Mouse (Mus musculus) thymus, postnatal 0 days (tissue): Measurements from ENCODE around the gene Atxn1. TPM values are rescaled to one million over a fixed set of nuclear protein-coding genes. Genes with fewer than 3 reads are reported as not detected.

ENCODE experiments used
- DNase-seq: peaks from one replicate; pipeline ENCODE4 v3.0.0-alpha.2; 2015; ENCODE audit warnings: low spot score
- polyA plus RNA-seq: library from polyadenylated mRNA; unstranded; fragments of >200 nt; fragmentation: Nextera tagmentation; extraction: Ambion mirVana; gene quantifications from 2 replicates; pipeline ENCODE4 v1.2.1, GENCODE M21; 2015

Gene Atxn1
- polyA plus RNA-seq, 1 experiment from 2014 or later = 6.3 TPM

DNA sequence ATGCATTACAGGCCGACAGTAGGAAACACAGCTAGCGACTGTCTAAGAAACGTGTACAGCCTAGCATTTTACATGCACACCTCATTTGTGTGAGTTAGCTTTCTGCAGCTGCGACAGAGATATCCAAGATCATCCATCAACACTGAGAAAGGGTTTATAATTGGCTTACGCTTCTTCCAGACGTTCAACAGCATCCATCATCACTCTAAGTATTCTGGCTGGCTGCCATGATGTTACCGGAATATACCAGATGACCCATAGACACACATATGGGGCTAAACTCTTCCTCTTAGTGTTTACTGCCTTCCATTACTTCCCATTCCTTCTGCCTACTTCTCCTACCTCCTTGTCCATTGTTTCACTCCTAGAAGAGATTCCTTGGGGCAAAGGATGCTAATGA is 369.4 kb downstream of the Atxn1 start:
- DNase-seq = no peak

DNA sequence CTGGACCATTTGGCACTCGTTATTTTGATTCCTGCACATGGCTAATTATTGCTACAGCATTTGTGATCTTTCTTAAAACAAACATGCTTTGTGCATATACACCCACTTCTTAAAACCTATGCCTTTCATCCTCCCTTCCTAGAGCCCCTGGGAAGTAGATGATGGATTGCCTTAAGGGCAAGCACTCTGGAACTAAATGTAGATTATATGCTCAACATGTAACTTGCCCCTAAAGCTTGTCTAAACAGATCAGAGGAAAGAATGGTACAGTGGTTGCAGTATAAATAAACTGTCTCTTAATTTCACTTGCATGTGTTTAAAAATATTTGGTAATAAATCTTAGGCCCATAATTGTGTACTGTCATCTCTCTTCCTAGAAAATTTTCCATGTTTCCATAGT is 370.9 kb downstream of the Atxn1 start:
- DNase-seq = no peak

DNA sequence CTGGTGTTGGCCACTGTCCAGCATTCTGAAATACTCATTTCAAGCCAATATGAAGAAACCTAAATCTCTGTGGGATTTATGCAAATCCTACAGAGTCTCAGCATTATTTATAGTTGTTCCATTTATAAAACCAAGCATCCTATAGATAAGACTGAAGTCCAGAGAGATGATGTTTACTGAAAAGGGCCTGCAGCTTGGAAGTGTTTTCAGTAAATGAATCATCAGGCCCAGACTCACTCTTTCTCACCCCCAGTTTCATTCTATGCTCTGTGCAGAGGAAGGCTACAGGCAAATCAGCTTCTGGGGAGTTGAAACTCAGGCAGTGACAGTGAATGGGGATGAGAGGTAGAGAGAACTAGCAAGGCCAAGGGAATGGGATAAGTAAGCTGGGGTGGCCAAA is 373.9 kb downstream of the Atxn1 start:
- no peak for DNase-seq

DNA sequence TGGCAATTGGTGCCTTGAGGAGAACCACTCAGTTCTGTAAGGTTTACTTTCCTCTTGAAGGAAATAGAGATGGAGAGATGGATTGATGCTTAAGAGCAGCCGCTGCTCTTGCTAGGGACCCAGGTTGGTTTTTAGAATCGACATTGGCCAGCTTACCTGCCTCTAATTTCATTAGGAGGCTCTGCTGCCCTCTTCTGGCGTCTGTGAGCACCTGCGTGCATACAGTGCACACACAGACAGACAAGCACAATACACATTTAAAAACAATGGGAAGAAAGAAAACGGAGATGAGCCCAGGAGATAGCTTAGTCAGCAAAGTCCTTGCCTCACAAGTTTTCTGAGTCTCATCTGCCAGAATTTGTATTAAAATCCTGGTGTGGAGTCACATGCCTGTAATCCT is 381.7 kb downstream of the Atxn1 start:
- DNase-seq = no peak

DNA sequence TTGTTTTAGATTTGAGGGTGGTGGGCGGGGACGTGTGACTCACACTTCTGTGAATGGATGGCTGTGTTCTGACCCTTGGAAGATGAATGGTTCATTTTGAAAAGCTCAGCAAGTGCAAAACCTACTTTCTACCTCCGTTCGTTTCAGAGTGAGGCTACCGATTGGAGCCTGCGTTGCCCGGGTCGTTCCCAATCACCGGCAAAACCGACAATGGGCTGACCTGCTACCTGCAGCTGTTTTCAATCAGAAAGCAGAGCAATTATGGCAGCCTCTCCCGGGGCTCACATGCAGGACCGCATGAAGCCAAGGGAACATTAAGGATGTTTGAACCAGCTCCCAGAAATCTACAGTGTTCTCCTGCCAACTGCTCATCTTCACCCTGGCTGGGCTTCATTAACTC is 382.5 kb downstream of the Atxn1 start:
- DNase-seq = no peak

DNA sequence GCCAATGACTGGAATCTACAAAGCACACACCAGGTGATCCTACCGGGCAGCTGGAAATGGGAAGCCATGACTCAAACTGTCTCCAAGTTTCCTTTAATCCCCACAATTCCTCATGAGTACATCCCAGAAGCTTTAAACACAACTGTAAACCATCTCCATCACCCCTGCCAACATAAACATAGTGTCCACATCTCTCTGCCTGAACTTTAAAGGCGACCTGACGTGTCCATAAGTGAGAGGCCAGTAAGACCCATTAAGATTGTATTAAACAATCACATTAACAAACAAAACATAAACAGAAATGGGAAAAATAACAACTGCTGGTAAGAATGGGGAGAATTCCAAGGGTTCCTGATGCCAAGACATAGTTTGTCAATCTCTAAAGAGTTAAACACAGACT is 385.1 kb downstream of the Atxn1 start:
- no peak for DNase-seq

DNA sequence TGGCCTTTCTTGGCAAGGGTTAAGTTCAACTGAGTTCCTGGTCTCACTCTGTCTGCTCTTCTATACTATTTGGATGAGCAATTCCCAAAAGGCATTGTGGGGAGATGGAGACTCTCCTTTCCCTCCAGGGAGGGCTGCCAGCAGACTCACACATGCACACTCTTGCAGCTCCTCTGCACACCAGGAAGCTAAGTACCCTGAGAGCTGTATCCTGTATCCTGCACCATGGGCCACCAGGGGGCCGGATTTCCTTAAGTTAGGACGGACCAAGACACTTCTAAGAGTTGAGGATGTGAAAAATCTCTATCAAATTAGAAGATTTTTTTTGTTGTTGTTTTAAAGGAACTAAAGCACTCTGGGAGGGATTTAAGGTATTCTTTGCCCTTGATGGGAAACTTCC is 387.0 kb downstream of the Atxn1 start:
- no peak for DNase-seq

DNA sequence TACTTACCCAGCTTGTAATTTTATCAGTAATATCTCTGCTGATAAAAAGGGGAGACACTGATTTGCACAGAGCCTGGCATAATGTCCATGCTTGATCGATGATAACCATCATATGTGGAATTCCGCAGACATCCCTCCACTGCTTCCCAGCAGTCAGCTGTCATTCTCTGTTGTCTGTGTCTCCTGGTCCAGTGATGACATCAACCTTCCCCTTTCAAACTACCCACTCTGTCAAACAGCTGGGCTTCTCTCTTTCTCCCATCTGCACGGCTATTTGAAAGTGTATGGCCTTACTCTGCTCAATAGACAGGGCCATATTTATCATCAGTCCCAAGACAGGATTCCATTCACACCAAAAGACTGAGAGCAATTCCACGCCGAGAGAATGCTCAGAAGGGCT is 387.4 kb downstream of the Atxn1 start:
- DNase-seq = no peak

DNA sequence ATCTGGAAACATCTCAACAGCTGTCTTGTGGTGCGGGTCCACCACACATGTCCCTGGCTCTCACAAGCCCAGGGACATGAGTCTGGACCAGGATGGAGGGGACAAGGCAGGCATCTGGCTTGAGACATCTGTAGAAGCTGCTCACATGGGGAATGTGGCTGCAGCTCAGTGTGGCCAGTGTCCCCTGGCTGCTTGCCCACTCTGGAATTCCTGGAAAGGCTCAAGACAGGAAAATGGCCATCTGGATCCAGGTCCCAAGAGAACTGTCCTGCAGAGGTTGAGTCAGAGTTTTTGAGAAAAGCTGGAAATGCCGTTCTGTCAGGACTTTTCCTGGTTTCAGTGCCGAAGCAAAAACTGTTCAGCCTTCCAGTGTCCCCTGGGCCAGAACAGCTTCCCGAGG is 388.6 kb downstream of the Atxn1 start:
- no peak for DNase-seq

DNA sequence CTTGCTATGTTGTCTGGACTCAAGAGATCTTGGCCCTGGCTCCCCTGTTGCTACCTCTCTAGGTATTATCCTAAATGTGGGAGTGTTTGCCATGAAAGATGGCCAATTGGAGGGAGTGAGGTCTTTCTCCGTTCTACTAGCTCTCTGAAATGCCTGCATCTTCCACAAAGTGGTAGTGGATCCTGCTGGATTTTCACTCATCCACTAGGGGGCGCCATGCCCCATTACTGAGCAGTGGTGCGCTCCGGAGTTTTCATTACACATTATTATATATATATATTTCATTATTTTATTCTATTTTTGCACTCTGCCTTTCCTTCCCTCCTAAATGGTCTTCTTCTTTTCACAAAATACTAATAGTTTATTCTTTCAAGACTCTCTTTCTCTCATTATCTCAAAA is 392.0 kb downstream of the Atxn1 start:
- DNase-seq = peak; percentile 49

DNA sequence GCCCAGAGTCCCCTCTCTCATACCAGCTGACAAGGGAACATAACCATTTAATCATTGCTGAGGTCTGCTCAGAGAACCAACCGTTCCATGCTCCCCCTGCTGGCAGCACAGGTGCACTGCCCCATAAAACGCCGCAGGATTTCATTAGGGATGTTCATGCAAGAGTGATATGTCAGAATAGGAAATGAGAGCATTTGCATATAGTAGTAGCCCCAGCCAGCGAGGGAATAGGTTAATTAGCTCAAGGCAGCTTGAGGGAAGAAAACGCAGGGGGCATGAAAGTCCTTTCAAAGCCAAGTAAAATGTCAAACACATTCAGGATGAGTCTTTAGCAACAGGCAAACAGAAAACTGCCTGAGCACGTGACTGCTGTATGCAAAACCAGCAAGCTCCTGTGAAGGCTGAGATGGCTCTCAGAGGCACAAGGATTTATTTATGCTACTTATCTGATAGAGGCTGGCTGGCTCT is 393.0 kb downstream of the Atxn1 start:
- peak; percentile 73 for DNase-seq

DNA sequence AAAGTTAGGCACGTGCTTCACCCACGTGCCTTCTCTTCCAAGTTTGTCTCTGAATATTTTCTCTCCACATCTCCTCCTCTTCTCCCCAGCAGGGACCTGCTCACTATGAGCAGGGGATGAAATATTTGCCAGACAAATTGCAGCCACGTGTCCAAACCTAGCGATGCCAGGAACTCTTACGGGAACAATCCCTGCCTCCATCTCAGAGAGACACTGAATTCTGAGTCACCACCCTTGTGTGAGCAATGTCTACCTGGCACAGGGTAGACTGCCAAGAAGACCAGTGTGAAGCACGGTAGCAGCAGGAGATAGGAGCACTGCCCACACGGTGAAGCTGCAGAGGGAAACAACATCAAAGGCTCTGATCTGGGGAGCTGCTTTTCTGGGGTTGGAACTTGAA is 394.9 kb downstream of the Atxn1 start:
- DNase-seq = no peak

DNA sequence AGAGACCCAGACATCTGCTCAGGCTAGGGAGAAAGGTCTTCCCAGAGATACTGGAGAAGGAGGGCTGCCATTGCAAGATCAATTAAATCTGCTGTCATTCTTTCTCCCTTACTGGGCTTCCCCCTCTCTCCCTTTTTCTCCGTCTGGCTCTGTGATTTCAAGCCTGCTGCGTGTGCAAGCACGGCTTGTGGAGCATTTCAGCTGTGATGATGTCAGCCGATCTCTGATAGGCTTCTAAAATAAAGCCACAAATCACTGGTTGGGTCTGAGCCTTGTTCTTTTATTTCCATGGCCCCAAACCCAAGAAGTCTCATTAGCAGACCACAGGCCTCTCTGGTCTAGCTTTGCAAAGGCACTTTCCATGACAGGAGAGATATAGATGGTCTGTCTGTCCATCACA is 399.9 kb downstream of the Atxn1 start:
- DNase-seq = no peak

DNA sequence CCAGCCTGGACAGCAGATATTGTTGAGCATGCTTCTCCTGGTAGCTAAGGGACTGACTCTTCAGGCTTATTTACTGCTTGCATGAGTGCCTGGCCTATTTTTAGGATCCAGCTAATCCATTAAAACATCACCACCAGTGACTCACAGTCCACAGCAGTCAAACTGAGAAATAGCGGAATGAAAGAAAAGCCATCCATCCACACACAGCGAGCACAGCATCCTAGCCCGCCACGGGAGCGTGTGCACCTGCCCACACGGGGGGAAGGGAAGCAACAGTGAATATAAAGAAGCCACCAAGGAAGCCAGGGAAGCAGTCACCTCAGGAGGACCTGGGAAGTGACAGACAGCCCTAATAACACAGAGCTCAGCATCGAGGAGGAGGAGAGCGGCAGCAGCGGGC is 402.8 kb downstream of the Atxn1 start:
- no peak for DNase-seq

DNA sequence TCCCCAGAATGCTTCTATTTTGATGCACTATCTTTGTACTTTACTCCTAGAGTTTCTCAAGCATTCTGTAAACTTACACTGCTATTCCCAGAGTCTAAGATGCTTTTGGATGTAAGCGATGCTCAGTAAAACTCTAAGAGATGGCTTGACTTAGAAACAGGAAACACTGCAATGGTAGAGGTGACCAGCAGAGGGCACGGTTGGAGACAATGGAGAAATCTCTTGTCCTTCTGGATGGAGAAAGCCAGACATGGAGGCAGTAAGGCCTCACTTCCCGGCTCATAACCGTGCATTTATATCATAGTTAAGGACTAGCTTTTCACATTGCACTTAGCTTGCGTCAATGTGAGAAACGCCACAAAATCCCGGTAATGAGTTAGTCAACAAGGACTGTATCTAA is 404.3 kb downstream of the Atxn1 start:
- DNase-seq = peak; percentile 23

DNA sequence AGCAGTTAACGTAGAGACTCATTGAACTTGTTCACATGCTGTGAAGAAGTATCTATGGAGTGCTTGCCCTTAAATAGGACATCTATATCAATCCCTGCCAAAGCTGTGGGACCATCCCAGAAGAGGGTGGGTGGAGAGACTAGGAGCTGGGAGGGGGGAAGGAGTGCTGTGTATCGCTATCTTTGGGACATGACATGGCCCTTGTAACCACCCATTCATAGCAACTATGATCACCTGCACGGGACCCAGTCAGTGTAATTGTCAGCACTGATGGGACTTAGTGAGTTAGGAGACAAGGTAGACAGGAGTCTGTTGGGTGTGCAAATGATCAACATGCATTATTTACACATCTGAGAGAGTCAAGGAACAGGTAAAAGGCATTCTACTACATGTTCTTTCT is 405.6 kb downstream of the Atxn1 start:
- no peak for DNase-seq

DNA sequence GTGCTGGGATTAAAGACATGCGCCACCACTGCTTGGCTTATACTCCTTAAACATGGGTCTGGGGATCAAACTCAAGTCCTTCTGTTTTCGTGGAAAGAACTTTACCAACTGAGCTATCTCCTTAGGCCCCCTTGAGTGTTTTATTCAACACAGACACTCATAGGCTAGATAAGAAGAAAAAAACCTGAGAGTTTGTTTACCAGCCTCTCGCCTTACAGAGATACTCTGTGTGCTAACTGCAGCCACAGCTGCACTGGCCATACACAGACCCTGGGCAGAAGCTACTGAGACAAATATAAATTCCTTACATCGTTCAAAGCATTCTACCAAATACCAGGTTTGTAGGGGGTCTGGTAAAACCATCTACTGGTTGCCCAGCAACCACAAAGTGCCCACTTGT is 406.4 kb downstream of the Atxn1 start:
- no peak for DNase-seq

DNA sequence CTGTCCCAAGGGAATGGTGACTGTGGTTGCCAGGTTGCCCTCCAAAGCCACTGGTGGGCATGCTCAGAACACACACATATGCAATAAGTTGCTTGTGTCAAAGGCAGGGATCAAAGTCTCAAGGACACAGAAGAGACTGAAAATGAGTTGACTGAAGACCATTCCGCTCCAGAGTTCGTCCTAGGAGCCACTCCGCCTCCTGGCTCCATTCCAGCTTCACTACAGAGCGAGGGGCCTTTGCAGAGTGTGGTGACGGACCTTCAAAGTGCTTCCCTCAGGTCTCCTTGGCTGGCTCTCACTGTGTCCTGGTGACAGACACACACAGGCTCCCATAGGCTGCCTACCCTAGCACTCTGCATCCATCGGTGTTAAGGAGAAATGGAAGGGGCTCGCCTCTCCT is 411.1 kb downstream of the Atxn1 start:
- DNase-seq = no peak

DNA sequence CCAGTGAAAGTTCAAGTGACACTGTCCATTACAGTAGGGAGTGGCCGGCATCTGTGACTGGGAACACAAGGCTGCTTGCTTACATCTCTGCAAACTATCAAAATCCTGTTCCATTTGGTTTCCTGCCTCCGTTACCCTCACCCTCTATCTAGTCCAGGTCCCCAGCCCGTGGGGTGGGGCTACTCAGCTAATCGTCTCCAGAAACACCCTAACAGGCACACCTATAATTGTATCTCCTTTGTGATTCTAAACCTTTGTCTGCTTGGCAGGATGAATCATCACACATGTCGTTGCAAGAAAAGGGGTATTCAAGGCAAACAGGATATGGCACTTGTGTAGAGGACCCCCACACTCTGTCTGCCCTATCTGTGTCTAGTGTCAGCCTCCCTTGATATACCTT is 417.3 kb downstream of the Atxn1 start:
- no peak for DNase-seq

DNA sequence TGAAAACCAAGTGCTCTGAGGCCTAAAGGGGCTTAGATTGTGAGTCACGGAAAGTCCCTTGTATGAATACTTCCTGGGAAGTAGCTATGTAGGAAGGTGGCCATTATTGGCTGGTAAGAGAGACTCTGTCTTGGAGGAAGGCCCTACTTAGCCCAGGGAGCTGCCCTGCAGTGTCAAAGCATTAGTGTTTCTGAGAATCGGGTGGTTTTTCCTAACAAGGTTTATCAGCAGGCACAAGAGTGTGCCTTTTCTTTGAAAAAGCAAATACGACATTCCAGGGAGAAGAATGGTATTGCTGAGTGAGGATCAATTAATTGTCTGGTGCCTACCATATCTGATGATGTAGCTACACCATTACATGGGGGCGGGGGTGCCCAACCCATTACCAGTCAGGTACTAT is 417.9 kb downstream of the Atxn1 start:
- no peak for DNase-seq

DNA sequence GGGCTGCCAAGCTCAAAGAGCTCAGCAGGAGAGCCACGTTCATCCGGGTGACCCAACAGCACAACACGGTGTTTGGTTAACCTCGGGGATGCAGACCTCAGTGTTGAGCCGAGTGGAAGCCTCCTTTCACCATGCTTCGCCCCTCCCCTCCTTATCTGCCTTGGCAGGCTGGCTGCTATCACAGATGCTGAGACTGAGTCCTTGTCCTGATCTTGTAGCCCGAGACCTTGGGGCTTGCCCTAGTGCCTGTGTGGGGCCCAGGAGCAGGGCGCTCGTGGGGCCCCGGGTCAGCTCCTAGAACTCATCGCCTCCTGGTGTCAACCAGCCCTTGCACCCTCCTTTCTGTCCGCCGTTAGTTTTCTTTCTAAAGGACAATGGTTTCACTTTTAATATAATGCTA is 418.8 kb downstream of the Atxn1 start:
- no peak for DNase-seq

DNA sequence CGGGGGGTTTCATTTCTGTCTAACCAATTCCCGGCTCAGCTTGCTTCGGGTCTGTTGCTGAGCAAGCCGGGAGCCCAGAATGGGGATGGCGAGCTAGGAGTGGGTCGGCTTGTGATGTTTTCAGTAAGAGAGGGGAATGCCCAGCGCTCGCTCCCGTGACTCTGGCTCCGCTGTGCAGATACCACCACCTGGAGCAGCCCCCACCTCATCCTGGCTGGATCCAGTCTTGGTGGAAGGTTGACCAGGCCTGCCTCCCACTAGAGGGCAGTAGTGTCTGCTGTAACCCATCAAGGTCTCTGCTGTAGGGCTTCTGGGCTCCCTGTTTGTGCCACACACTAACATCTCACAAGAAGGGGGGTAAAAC is 425.6 kb downstream of the Atxn1 start:
- peak; percentile 52 for DNase-seq

DNA sequence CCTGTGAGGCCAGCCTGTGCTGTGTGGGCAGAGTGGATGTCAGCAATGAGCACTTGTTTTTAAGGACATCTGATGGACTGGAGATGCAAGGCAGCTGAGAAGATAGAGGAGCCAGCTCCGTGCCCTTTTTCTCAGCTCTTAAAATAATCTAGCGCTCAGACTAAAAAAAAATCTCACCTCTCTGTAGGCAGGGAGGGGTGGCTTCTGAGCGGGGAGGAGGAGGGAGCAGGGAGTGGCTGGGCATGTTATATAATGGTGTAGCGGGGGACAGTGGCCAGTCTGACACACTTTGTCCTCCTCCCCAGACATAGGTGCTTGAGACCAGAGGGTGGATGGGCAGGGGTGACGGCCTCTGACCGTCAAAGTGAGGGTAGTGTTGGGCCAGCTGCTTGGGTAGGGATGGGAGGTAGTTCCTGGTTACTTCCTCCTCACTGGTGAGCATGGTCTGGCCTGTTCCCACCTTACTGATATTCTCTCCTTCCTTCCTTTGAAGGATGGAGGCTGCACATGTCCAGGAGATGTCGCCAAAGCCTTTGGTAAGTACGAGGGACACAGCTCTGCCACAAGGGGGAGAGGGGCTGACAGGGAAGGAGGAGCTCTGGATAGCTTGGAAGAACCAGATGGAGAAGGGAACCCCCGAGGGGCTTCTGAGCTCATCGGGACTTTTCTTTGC is 426.1 kb downstream of the Atxn1 start:
- DNase-seq = no peak

DNA sequence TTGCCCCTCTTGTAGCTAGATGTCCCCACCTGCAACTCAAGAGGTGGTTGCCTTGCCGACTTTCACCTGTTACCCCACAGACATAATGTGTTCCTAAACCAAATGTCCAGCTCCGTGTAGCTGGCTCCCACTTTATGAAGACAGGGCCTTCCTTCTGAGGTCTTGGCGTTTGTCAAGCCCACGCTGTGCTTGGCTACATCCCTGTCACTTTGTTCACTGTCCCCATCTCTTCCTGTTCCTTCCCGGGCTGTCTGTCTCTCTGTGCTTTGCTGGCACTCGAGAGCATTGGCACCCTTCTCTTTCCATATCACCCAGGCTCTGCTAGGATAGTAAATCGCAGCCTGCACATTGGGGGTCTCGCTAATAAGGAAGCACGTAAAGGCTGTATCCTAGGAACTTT is 426.7 kb downstream of the Atxn1 start:
- DNase-seq = no peak
